Mouse (Mus musculus): ENCODE results near the gene Fance. TPM values are rescaled to one million over a fixed set of nuclear protein-coding genes. Genes with fewer than 3 reads are reported as not detected.
"Not testable (repeated sequence)": the region's sequence is repeated elsewhere in the genome, so short reads cannot be mapped to it uniquely, and the experiment has no call there.

The Fance gene
- total and polyA plus RNA-seq, 2 experiments from 2014 or later, result 13.8 to 14.1 TPM

DNA sequence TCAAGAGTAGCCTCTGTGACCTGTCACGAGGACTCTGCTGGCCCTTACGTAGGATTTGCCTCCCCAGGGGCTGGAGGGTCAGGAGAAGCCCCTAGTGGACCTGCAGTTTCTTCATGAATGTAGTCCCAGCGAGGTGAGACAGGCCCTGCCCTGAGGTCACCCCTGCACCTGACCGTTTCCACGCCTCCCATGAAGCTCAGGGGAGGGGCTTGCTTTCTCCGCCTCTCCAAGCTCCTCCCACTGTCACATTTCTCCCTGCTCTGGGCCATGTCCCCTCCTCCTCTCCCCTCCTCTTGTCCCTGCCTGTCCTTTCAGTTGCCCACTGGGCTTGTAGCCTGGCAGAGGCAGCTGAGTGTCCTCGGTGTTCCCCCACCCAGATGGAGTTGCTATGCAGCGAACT, 3.8 kb downstream of the Fance start:
- Histone ChIP-seq H3K27ac (ENCODE audit: low read depth) (no peak overlapping the region), H3K36me3 (replicated peaks; ENCODE audit: control insufficient read depth, insufficient read depth, low read length) (peaks cover 50% of the 10 kb centered on the region), H3K27me3 (ENCODE audit: control insufficient read depth, insufficient read depth, low read length) (no peaks in the 10 kb centered on the region), H3K9me3 (replicated peaks; ENCODE audit: control insufficient read depth, low read length) (no peaks in the 10 kb centered on the region), H3K4me2 (ENCODE audit: low read depth, low read length) (no peak overlapping the region), H3K9ac (replicated peaks; ENCODE audit: low read depth, low read length) (no peak overlapping the region), H3K4me1 (ENCODE audit: control insufficient read depth, insufficient read depth) (peaks cover 6% of the 10 kb centered on the region; the same call in 1 of the 2 replicates), H3K4me3 (ENCODE audit: low read depth, low read length) (no peak overlapping the region)
- DNase-seq (ENCODE audit: low spot score) (no peak), ATAC-seq (ENCODE audit: insufficient read depth, low read depth) (no peak)
- TF ChIP-seq CTCF (IDR thresholded peaks at IDR 0.05; ENCODE audit: low read depth) (no peak), EP300 (IDR thresholded peaks at IDR 0.05; ENCODE audit: low read depth) (no peak)
- WGBS, result 81% methylated on average over 8 of the region's 8 CpGs

DNA sequence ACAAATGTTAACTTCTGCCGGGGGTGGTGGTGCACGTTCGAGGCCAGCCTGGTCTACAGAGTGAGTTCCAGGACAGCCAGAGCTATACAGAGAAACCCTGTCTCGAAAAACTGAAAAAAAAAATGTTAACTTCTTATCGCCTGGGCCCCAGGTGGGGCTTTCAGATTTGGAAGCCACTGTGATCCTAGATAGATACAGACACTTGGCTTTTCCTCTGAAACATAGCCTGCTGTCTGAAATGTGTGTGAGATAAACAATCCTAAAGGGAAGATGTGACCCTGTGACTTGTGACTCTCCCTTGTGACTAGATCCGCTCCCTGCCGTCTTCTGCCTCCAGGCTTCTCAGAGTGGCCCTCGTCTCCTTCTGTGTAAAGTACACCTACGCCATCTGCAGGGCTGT, 4.4 kb downstream of the Fance start:
- no peaks in the 10 kb centered on the region for H3K9me3 ChIP-seq (replicated peaks; ENCODE audit: control insufficient read depth, low read length)
- no peak overlapping the region for H3K4me3 ChIP-seq (ENCODE audit: low read depth, low read length)
- H3K4me2 ChIP-seq (ENCODE audit: low read depth, low read length), result no peak overlapping the region
- ATAC-seq (ENCODE audit: insufficient read depth, low read depth) (no peak), DNase-seq (ENCODE audit: low spot score) (no peak)
- WGBS, result 89% methylated on average over 9 of the region's 9 CpGs
- peaks cover 50% of the 10 kb centered on the region for H3K36me3 ChIP-seq (replicated peaks; ENCODE audit: control insufficient read depth, insufficient read depth, low read length)
- H3K27me3 ChIP-seq (ENCODE audit: control insufficient read depth, insufficient read depth, low read length), result no peaks in the 10 kb centered on the region
- no peak overlapping the region for H3K27ac ChIP-seq (ENCODE audit: low read depth)
- no peak overlapping the region for H3K9ac ChIP-seq (replicated peaks; ENCODE audit: low read depth, low read length)
- H3K4me1 ChIP-seq (ENCODE audit: control insufficient read depth, insufficient read depth), result peaks cover 6% of the 10 kb centered on the region; the same call in 1 of the 2 replicates
- no peak for TF ChIP-seq EP300 (IDR thresholded peaks at IDR 0.05; ENCODE audit: low read depth)
- TF ChIP-seq CTCF (IDR thresholded peaks at IDR 0.05; ENCODE audit: low read depth), result no peak

DNA sequence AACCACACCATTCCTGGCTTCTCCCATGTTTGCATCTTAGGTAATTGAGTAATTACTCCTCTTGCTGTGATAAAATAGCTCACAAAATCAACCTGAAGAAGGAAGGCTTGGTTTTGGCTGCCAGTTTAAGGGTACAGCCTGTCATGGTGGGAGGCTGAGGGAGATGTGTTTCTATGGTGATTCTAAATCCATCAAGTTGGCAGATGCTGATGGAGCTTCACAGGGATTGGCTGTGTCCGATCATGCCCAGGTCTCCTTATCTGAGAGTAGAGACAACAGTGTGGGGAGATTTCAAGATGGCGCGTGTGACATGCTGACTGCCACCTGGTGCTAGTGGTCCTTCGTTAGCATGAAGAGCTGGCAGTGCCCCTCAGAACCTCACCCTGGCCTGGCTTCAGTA, 8.4 kb downstream of the Fance start:
- DNase-seq (ENCODE audit: low spot score) (no peak), ATAC-seq (ENCODE audit: insufficient read depth, low read depth) (no peak)
- Histone ChIP-seq H3K27ac (ENCODE audit: low read depth) (no peak overlapping the region), H3K9me3 (replicated peaks; ENCODE audit: control insufficient read depth, low read length) (no peaks in the 10 kb centered on the region), H3K27me3 (ENCODE audit: control insufficient read depth, insufficient read depth, low read length) (no peaks in the 10 kb centered on the region), H3K4me2 (ENCODE audit: low read depth, low read length) (no peak overlapping the region), H3K4me1 (ENCODE audit: control insufficient read depth, insufficient read depth) (no peaks in the 10 kb centered on the region), H3K4me3 (ENCODE audit: low read depth, low read length) (no peak overlapping the region), H3K9ac (replicated peaks; ENCODE audit: low read depth, low read length) (no peak overlapping the region), H3K36me3 (replicated peaks; ENCODE audit: control insufficient read depth, insufficient read depth, low read length) (peaks cover 59% of the 10 kb centered on the region)
- TF ChIP-seq CTCF (IDR thresholded peaks at IDR 0.05; ENCODE audit: low read depth) (no peak), EP300 (IDR thresholded peaks at IDR 0.05; ENCODE audit: low read depth) (no peak)
- WGBS, result 92% methylated on average over 4 of the region's 4 CpGs

DNA sequence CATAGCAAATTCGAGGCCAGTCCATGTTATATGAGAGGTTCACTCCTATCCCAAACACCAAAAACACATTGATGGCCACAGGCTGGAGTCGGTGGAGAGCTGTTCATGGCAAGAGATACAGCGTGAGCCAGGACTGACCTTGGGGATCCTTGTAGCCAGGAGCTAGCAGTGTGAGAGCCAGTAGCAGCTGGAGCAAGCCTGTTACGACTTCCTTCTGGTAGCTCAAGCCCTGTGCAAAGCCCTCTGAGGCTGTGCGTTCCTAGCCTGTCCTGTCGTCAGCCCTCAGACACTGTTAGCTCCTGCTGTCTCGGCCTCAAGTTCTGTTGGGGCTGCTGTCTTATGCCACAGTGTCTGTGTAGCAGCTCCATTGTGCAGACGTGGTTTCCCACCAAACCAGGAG, 10.5 kb downstream of the Fance start:
- Histone ChIP-seq H3K9ac (replicated peaks; ENCODE audit: low read depth, low read length) (no peak overlapping the region), H3K4me1 (ENCODE audit: control insufficient read depth, insufficient read depth) (peaks cover 9% of the 10 kb centered on the region; the same call in 1 of the 2 replicates), H3K4me2 (ENCODE audit: low read depth, low read length) (no peak overlapping the region), H3K27me3 (ENCODE audit: control insufficient read depth, insufficient read depth, low read length) (no peaks in the 10 kb centered on the region), H3K4me3 (ENCODE audit: low read depth, low read length) (no peak overlapping the region), H3K9me3 (replicated peaks; ENCODE audit: control insufficient read depth, low read length) (no peaks in the 10 kb centered on the region), H3K27ac (ENCODE audit: low read depth) (no peak overlapping the region), H3K36me3 (replicated peaks; ENCODE audit: control insufficient read depth, insufficient read depth, low read length) (peaks cover 39% of the 10 kb centered on the region)
- DNase-seq (ENCODE audit: low spot score) (no peak), ATAC-seq (ENCODE audit: insufficient read depth, low read depth) (no peak)
- WGBS, result 81% methylated on average over 8 of the region's 8 CpGs
- TF ChIP-seq CTCF (IDR thresholded peaks at IDR 0.05; ENCODE audit: low read depth), result no peak
- no peak for TF ChIP-seq EP300 (IDR thresholded peaks at IDR 0.05; ENCODE audit: low read depth)

DNA sequence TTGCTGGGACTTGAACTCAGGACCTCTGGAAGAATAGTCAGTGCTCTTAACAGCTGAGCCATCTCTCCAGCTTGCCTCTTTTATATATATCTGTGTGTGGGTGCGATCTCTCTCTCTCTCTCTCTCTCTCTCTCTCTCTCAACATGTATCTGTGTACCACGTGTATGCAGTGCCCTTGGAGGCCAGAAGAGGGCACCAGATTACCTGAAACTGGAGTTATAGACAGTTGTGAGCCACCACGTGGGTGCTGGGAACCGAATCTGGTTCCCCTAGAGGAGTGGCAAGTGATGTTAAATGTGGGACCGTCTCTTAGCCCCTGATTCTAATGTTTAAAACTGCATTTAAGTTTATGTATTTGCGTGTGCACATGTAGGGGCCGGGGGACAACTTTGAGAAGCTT, 11.1 kb downstream of the Fance start:
- not testable (repeated sequence) for H3K27ac ChIP-seq (ENCODE audit: low read depth); H3K4me3 ChIP-seq (ENCODE audit: low read depth, low read length); DNase-seq (ENCODE audit: low spot score); H3K27me3 ChIP-seq (ENCODE audit: control insufficient read depth, insufficient read depth, low read length); ATAC-seq (ENCODE audit: insufficient read depth, low read depth); H3K9ac ChIP-seq (replicated peaks; ENCODE audit: low read depth, low read length); H3K4me2 ChIP-seq (ENCODE audit: low read depth, low read length); H3K9me3 ChIP-seq (replicated peaks; ENCODE audit: control insufficient read depth, low read length)
- peaks cover 32% of the 10 kb centered on the region for H3K36me3 ChIP-seq (replicated peaks; ENCODE audit: control insufficient read depth, insufficient read depth, low read length)
- 90% methylated on average over 7 of the region's 7 CpGs for WGBS
- H3K4me1 ChIP-seq (ENCODE audit: control insufficient read depth, insufficient read depth), result peaks cover 10% of the 10 kb centered on the region

DNA sequence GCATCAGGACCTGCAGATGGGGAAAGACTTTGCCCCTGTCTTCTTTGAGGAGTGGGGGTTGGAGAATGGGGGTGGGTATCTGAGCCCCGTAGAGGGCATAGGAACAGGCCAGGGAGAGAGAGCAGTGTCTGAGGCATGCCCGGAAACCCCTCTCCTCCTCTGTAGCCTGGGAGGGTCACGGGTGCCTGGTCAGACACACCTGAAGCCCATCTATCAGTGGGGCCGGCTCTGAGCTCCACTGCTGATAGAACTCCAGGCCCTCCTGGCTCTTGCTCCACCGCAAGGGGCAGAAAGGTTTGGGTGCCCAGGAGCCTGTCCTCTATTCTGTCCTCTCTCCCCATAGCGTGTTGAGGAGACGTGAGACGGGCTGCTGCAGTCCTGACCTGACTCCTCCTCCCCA, 12.4 kb downstream of the Fance start:
- Histone ChIP-seq H3K4me2 (ENCODE audit: low read depth, low read length) (no peak overlapping the region), H3K27me3 (ENCODE audit: control insufficient read depth, insufficient read depth, low read length) (no peaks in the 10 kb centered on the region), H3K9ac (replicated peaks; ENCODE audit: low read depth, low read length) (no peak overlapping the region), H3K4me3 (ENCODE audit: low read depth, low read length) (no peak overlapping the region), H3K27ac (ENCODE audit: low read depth) (no peak overlapping the region), H3K9me3 (replicated peaks; ENCODE audit: control insufficient read depth, low read length) (no peaks in the 10 kb centered on the region), H3K36me3 (replicated peaks; ENCODE audit: control insufficient read depth, insufficient read depth, low read length) (peaks cover 33% of the 10 kb centered on the region), H3K4me1 (ENCODE audit: control insufficient read depth, insufficient read depth) (peaks cover 18% of the 10 kb centered on the region)
- WGBS, result 87% methylated on average over 7 of the region's 8 CpGs
- DNase-seq (ENCODE audit: low spot score) (no peak), ATAC-seq (ENCODE audit: insufficient read depth, low read depth) (no peak)
- TF ChIP-seq CTCF (IDR thresholded peaks at IDR 0.05; ENCODE audit: low read depth), result no peak
- TF ChIP-seq EP300 (IDR thresholded peaks at IDR 0.05; ENCODE audit: low read depth), result no peak
